Mouse (Mus musculus): ENCODE data around the gene Pold3. TPM values are rescaled to one million over a fixed set of nuclear protein-coding genes. Genes with fewer than 3 reads are reported as not detected.

The Pold3 gene
- 10 to 100 TPM; 23.0 to 37.3 TPM for total RNA-seq (2021)

DNA sequence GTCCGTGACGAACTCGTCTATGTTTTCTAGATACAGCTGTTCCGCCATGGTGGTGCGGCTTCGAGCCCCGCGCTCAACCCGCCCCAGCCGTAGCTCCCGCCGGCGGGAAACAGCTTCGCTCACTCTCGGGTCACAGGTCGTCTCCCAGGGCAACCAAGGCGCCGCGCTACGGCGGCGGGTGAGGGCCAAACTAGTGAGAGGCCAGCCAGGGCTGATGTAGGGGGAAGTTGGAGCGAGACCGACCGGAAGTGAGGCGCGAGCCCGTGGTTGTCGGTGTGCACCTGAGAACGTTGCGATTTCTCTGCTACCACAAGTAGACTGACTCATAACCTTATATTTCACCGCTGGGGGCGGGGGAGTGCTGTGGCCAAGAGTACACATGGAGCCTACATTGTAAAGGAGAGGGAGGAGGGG, at the start of gene Pold3:
Gene Pold3 (minus strand): TSS at position 190 of the 414 bp plus-strand sequence.
- peak; percentile 99 to 100 for DNase-seq (ENCODE audit: low spot score in 2 of 2)
- intact Hi-C loops (cut with DNase I), result loop anchor here (1.0 to 10.0 kb wide), 3 partner anchors 38 to 106 kb away; partner anchors contain the start of genes Lipt2 and Pgm2l1

DNA sequence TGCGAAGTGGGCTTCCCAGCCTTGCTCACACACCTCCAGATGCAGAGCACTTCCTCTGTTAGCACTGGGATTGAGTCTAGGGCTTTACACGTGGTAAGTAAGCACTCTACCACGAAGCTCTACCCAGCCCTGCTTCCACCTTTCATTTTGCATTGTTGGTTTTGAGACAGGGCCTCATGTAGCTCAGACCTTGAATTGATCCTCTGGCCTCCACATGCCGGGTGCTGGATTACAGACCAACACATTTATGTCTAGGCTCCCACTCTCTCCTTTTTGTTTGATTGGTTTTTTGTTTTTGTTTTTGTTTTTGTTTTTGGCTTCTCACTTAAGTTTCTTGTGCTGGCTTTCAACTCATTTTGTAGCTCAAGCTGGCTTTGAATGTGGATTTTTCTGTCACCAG, 49.4 kb upstream of the Pold3 start:
- DNase-seq (ENCODE audit: low spot score in 2 of 2), result no peak
- intact Hi-C loops (cut with DNase I), result no loop called here

DNA sequence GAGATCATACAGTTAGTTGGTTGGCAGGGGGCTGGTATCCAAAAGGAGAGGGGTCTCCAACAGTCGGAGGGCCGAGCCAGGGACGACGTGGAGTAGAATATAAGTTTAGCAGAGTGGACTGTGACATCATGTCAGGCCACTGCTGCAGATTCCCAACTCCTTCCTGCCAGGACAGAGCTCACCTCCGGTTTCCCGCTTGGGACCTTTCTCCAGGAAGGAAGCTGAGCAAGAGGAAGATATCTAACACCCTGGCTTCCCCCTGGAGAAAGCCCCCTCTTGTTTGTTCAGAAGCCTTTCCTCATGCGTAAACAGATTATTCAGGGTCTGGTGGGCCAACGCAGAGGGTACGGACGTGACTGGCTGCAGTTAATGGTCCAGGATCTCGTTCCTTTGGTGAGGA, 47.3 kb upstream of the Pold3 start:
- no peak for DNase-seq (ENCODE audit: low spot score in 2 of 2)
- intact Hi-C loops (cut with DNase I), result no loop called here

DNA sequence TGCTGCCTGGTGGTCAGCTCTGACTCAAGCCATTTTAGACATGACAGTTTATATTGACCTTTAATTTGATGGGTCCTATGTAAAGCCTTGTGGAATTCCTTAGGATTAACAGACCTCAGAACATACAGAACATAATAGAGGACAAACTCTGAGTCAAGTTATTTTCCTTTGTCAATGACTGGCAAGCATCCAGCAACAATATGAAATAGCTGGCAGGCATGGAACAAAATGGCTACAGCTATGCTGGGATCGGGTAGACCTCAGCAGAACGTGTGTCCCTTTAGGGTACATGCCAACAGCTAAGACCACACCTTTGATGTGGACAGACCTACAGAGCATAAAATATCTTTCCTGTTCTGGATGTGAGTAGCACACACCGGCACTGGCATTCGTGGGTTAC, 42.1 kb upstream of the Pold3 start:
- intact Hi-C loops (cut with DNase I), result no loop called here
- no peak for DNase-seq (ENCODE audit: low spot score in 2 of 2)

DNA sequence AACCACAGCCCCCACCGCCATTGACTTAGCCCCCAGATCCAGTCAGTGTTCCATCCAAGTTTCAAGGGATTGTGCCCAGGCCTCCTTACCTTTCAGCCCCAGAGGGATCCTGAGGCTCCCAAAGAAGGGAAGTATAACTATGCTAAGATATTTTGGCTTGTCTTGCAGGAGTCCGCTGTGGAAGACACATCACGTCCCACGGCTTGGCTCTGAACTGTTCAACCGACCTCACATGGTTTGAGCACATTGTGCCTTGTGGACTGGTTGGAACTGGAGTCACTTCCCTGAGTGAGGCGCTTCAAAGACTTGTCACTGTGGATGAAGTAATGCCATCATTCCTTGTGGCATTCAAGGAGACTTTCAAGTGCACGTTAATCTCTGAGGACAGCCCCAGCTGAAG, 38.6 kb upstream of the Pold3 start:
- no peak for DNase-seq (ENCODE audit: low spot score in 2 of 2)
- intact Hi-C loops (cut with DNase I), result no loop called here

DNA sequence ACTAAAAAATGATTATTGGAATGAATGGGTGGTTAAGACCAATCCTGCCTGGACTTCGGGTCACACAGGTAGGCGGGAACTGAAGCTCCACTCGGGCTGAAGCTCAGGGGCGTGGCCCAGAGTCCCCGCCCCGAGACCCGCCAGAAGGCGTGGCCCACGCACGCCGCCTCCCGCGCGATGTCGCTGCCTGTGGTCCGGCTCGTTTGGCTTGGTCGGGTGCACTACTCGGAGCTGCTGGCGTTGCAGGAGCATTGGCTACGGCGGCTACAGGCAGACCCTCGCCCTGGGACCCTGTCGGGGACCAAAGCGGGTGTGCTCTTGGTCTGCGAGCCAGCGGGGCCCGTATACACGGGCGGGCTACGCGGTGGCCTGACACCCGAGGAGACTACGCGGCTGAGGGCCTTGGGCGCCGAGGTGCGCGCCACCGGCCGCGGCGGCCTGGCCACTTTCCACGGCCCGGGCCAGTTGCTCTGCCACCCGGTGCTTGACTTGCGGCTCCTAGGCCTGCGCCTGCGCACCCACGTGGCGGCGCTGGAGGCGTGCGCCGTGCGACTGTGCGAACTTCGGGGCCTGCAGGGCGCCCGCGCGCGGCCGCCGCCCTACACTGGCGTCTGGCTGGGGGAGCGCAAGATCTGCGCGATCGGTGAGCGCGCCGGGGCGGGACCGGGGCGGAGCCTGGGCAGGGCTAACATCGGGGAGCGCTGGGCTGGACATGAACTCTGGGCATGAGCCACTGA, 37.9 kb upstream of the Pold3 start, which contains the start of gene Lipt2:
Gene Lipt2 (plus strand): TSS at position 173 of the 737 bp plus-strand sequence.
- DNase-seq (ENCODE audit: low spot score in 2 of 2), result peak; percentile 90 to 95
- intact Hi-C loops (cut with DNase I), result loop anchor here (1.0 kb wide), 1 partner anchor 38 kb away; the partner anchor contains the start of gene Pold3

DNA sequence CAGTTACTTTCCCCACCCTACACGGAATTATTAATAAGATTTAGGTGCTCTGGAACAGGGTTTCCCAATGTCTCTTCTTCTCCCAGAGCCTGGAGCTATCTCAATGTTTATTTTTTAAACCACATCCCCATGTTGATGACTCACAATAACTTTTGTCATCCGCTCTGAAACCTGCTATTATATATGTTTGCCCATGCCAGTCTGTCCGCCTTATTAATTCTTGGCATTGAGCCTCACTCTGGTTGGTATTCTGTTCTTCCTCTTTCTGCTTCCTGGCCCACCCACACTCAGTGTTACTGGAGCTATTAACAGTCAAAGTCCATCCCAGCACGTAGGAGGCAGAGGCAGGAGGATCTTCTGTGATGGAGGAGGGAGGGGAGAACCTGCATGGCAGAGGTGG, 36.3 kb upstream of the Pold3 start:
- intact Hi-C loops (cut with DNase I), result no loop called here
- no peak for DNase-seq (ENCODE audit: low spot score in 2 of 2)

DNA sequence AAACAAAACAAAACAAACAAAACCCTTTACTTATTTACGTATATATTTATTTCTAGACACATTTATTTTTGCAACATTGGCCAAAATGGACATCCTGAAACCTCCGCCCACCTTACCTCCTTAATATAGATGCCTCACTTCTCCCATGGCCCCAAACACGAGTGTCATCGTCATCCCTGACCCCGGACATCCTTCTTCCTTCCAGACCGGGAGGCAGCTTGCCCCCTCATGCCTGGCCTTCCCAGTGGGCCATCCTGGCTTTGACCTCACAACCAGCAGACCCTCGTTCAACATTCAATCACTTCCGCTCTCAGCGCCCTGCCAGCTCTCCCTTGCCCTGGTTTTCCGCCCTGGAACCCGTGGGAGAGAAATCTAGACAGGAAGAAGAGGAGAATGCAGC, 29.3 kb upstream of the Pold3 start:
- intact Hi-C loops (cut with DNase I), result no loop called here
- no peak for DNase-seq (ENCODE audit: low spot score in 2 of 2)

DNA sequence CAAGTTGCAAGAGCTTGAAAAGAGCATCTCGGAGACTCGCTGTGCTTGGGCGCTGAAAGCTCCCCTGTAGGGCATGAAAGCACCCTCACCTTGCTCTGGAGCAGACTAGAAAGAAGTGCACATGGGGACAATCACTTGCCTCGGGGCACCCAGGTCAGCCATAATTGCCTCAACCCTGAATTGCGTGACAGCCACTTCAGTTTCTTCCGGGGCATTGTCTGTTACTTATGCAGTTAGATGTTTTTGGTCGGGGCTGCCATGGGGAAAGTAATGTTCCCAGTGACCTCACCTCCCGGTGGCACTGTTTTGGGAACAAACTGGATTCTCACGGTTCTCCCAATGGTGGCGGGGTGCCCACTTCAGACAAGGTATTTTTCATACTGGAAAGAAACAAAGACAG, 28.7 kb upstream of the Pold3 start:
- intact Hi-C loops (cut with DNase I), result no loop called here

DNA sequence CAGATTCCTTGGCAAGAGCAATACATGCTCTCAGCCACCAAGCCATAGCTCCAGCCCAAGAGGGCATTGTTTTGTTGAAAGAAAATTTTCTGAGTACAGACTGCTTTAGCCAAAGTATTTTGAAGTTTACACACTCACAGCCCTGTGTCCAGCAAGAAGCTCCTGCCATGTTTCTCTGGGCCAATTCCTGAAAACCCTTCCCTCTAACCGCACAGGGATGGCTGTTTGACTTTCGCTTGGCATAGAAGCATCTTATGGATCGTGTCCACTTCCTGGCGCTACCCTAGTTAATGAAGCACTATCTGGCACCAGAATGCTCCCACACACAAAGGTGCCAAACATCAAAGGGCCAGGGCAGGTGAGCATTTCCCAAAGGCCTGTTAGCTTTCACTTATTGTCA, 27.2 kb upstream of the Pold3 start:
- intact Hi-C loops (cut with DNase I), result no loop called here
- no peak for DNase-seq (ENCODE audit: low spot score in 2 of 2)

More for the DNA sequence above, 28.7 kb upstream of the Pold3 start:
- no peak for DNase-seq (ENCODE audit: low spot score in 2 of 2)

DNA sequence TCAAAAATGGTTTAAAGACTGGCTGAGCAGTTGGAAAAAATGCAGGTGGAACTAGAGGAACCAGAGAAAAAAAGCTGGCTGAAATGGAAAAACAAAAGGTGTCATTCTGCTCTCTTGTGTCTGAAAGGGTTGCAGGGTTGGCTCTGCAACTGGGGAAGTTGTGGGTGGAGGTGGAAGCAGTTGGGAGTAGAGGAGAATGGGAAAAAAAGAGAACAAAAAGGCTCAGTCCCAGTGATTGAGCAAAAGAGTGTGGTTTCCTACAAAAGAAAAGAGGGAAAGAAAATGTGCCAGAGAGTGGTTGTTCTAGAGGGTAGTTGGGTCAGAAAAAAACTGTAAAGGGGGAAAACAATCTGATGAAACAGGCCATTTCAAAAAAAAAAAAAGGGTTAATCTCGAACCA, 19.2 kb upstream of the Pold3 start:
- intact Hi-C loops (cut with DNase I), result no loop called here
- no peak for DNase-seq (ENCODE audit: low spot score in 2 of 2)

DNA sequence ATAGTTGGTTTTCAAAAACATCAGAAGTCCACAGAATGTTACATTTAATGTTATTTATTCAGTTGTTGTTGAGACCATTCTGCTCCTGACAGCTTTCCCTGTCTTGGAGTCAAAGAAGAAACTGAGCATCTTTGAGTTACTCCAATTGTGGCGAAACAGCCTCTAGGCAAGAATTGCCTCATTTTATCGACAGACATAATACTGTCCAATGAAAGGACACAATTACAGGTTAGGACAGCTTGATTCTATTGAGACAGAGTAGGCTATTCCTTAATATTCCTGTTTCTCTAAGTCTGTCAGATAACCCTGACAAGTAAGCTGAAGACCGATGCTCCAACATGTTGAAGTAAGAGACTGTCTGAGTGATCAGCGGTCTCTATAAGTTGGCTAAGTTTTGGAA, 16.7 kb upstream of the Pold3 start:
- intact Hi-C loops (cut with DNase I), result no loop called here
- DNase-seq (ENCODE audit: low spot score in 2 of 2), result no peak

DNA sequence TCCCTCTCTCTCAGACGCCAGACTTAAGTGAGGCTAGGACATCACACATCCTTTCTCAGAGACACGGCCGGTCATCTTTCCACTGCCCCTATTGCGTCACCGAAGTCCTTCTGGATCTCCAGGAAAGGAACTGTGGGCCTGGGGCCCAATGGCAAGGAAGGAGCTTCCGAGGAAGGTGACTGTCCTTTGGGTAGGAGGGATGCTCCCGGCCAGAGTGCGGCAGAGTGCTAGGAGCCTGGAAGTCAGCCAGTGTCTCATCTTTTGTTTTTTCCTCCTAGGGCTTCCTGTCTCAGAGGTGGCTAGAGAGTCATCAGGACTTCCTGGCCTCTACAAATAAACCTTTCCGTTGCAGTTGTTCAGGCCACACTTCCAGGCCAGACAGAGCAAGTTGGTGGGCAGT, 15.7 kb upstream of the Pold3 start:
- DNase-seq (ENCODE audit: low spot score in 2 of 2), result no peak
- intact Hi-C loops (cut with DNase I), result no loop called here

DNA sequence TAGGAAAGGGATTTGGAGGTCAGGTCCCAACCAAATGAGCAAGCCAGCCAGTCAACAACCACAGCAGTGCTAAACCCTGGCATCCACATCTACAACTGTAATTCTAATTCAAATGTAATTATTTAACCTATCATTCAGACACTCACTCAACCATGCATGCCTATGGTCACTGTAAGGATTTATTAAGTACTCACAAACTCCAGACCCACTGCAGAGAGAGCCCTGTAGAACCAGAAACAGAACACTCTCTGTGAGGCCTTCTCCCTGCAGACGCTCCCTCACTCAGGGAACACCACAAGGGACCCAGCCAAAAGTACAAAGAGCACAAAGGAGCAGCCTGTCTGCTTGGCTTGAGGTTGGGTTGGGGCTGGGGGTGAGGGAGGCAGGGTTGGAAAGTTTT, 11.0 kb upstream of the Pold3 start:
- intact Hi-C loops (cut with DNase I), result no loop called here
- DNase-seq (ENCODE audit: low spot score in 2 of 2), result no peak

DNA sequence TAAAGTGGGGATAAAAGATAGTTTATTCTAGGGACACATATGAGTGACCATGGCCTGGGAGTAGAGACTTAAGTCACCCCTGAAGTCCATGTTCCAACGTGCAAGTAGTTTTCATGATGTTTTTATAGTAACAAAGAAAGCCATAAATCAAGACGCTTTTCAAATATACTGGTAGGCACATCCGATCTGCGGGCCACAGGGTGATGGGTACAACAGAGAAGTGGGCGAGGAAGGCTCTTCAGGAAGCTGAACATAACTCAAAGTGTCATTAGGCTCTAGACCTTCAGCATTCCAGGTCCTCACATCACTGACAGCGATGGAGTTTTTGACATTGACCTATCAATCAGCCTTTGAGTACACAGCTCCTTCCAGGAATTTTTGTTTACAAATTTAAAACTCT, 9.2 kb upstream of the Pold3 start:
- no peak for DNase-seq (ENCODE audit: low spot score in 2 of 2)
- intact Hi-C loops (cut with DNase I), result no loop called here

DNA sequence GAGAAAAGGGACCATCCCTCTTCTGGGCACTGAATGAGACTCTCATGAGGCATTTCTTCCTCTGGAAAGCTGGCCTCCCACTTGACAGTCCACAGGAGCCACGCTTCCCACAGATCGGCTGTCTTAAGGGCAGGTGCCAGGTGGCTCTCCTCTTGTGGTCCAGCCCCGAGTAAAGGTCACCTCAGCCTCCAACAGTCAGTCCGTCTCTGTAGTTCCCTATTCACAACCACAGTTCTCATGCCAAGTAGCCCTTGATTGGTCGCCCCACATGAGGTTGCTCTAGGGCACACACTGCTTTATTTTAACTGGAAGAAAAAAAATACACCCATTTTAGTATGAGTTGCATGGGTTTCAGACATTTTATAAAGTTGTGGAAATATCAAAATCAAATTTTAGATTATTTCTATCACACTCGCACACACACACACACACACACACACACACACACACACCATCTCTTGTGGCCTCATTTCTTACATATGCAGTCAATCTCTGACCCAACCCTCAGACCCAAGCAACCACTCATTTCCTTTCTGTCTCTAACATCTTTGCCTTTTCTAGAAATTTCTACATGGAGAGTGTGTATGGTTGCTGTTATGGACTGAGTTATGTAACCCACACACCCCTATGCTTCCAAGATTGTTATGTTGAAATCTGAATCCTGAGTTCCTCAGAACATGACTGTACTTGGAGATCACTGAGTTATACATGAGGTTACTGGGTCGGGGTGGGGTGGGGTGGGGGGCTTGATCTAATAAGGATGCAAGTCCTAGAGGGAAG, 7.1 kb upstream of the Pold3 start:
- intact Hi-C loops (cut with DNase I), result loop anchor here (10.0 kb wide), 1 partner anchor 56 kb away; no protein-coding TSS in a partner anchor
- DNase-seq (ENCODE audit: low spot score in 2 of 2), result no peak

DNA sequence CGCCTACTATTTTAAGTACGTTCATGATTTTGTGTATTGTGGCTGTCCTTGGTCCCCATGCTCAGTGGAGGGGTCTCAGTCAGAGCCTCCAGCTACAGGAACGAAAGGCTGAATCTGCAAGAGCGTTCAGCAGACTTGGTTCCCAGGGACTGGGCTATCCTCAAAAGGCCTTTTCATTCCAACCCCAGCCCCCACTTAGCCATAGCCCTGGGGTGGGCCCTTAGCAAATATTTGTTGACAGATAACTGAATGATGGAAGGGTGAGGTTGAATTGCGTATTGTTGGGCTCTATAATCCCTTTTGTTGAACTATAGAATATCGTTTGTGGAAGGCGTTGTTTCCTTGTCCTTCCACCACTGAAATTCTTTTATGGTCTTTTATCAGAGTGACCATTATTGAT, 5.1 kb upstream of the Pold3 start:
- intact Hi-C loops (cut with DNase I), result loop anchor here (10.0 kb wide), 1 partner anchor 58 kb away; no protein-coding TSS in a partner anchor
- DNase-seq (ENCODE audit: low spot score in 2 of 2), result no peak

DNA sequence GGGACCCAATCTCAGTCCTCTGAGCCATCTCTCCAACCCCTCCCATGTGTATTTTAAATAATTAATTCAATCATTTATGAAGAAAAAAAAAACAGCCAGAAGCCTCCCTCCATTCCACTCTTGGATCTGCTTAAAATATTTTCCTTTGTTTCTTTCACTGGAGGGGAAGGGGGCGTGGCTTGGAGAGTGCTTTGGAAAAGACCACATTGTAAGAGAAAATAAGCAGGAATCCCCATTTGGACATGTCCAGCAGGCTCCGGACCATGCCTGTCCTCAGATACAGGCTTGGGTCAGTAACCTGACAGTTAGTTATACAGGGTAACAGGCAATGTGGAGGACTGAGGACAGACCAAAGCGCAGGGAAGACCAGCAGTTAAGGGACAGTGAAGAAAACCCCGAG, 3.8 kb upstream of the Pold3 start:
- no peak for DNase-seq (ENCODE audit: low spot score in 2 of 2)
- intact Hi-C loops (cut with DNase I), result loop anchor here (10.0 kb wide), 1 partner anchor 60 kb away; no protein-coding TSS in a partner anchor

DNA sequence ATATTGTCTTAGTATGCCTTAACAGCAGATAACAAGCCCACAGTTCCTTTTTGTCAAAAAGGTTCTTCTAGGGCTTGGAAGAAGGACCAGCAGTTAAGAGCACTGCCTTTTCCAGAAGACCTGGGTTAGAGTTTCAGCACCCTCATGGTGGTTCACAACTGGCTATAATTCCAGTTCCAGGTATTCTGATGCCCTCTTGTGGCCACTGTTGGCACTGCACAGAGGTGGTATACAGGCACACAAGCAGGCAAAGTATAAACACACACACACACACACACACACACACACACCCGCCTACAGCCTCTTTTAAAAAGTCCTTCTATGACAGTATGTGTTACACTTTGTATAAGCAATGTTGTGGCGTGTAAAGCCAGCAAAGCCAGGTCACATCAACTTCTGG, 2.8 kb upstream of the Pold3 start:
- DNase-seq (ENCODE audit: low spot score in 2 of 2), result no peak
- intact Hi-C loops (cut with DNase I), result loop anchor here (5.0 to 10.0 kb wide), 2 partner anchors 61 to 103 kb away; partner anchors contain the start of gene Pgm2l1

DNA sequence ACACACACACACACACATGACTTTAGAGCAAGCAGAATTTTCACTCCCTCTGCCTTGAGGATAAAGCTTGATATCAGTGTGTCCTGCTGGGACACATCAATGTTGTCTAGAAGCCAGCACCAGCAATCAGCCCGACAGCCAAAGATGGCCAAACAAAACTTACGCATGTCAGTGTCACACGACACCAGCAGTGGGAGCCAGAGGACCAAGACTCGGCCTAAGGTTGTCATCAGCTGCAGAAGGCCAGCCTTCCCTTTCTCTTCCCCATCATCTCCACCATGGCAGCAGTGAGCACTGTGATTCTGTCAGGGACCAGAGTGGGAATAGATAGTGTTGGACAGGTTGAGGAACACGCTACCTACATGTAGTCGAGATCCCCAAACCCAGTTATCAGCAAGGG, 2.1 kb upstream of the Pold3 start:
- intact Hi-C loops (cut with DNase I), result loop anchor here (5.0 to 10.0 kb wide), 2 partner anchors 61 to 104 kb away; partner anchors contain the start of gene Pgm2l1
- peak in 1 of 2 experiments; percentile 7 for DNase-seq (ENCODE audit: low spot score in 2 of 2)
